Mouse (Mus musculus): ENCODE data around the gene Lmnb2.

Gene Lmnb2

GRCm38 (mm10) chr10:80917779-80918434 is at the start of gene Lmnb2:
Gene Lmnb2 (minus strand): TSS chr10:80918245.
- in situ Hi-C loops (cut with MboI), result no loop called here

- in situ Hi-C loops (cut with MboI), result no loop called here
Observed at GRCm38 (mm10) chr10:80967101-80967656, 49.1 kb upstream of the Lmnb2 start.

GRCm38 (mm10) chr10:80966296-80966695 is 48.3 kb upstream of the Lmnb2 start:
- in situ Hi-C loops (cut with MboI), result no loop called here

GRCm38 (mm10) chr10:80963031-80963975 is 45.3 kb upstream of the Lmnb2 start:
- in situ Hi-C loops (cut with MboI), result no loop called here

- in situ Hi-C loops (cut with MboI), result no loop called here
Observed at GRCm38 (mm10) chr10:80962585-80962984, 44.5 kb upstream of the Lmnb2 start.

GRCm38 (mm10) chr10:80962051-80962472 is 44.0 kb upstream of the Lmnb2 start:
- in situ Hi-C loops (cut with MboI), result no loop called here

GRCm38 (mm10) chr10:80960551-80961508 is 42.8 kb upstream of the Lmnb2 start:
- in situ Hi-C loops (cut with MboI), result no loop called here

- in situ Hi-C loops (cut with MboI), result no loop called here
Observed at GRCm38 (mm10) chr10:80958979-80959637, 41.1 kb upstream of the Lmnb2 start.

- in situ Hi-C loops (cut with MboI), result no loop called here
Observed at GRCm38 (mm10) chr10:80957791-80958190, 39.7 kb upstream of the Lmnb2 start.

- in situ Hi-C loops (cut with MboI), result no loop called here
Observed at GRCm38 (mm10) chr10:80956901-80957300, 38.9 kb upstream of the Lmnb2 start.

GRCm38 (mm10) chr10:80956385-80956784 is 38.3 kb upstream of the Lmnb2 start:
- in situ Hi-C loops (cut with MboI), result no loop called here

- in situ Hi-C loops (cut with MboI), result no loop called here
Observed at GRCm38 (mm10) chr10:80955536-80955935, 37.5 kb upstream of the Lmnb2 start.

- in situ Hi-C loops (cut with MboI), result no loop called here
Observed at GRCm38 (mm10) chr10:80954843-80955242, 36.8 kb upstream of the Lmnb2 start.

GRCm38 (mm10) chr10:80954415-80954814 is 36.4 kb upstream of the Lmnb2 start:
- in situ Hi-C loops (cut with MboI), result no loop called here

GRCm38 (mm10) chr10:80952449-80952848 is 34.4 kb upstream of the Lmnb2 start:
- in situ Hi-C loops (cut with MboI), result no loop called here

- in situ Hi-C loops (cut with MboI), result no loop called here
Observed at GRCm38 (mm10) chr10:80951761-80952390, 33.8 kb upstream of the Lmnb2 start.

- in situ Hi-C loops (cut with MboI), result no loop called here
Observed at GRCm38 (mm10) chr10:80950314-80950713, 32.3 kb upstream of the Lmnb2 start.

GRCm38 (mm10) chr10:80949081-80949480 is 31.0 kb upstream of the Lmnb2 start:
- in situ Hi-C loops (cut with MboI), result no loop called here

GRCm38 (mm10) chr10:80948570-80948969 is 30.5 kb upstream of the Lmnb2 start:
- in situ Hi-C loops (cut with MboI), result no loop called here

- in situ Hi-C loops (cut with MboI), result no loop called here
Observed at GRCm38 (mm10) chr10:80947802-80948201, 29.8 kb upstream of the Lmnb2 start.
